Mouse (Mus musculus) liver, embryonic 18 days (tissue): ENCODE results near the gene Gal3st2b. TPM values are rescaled to one million over a fixed set of nuclear protein-coding genes. Genes with fewer than 3 reads are reported as not detected.

Experiments used
- polyA plus RNA-seq: library from polyadenylated mRNA; depleted of rRNA; stranded (reverse); fragments of >200 nt; gene quantifications from 2 replicates; pipeline ENCODE4 v1.2.3, GENCODE M21; 2012; rRNA removed

Gal3st2b gene
- 0.02 TPM in 1 of 2 replicates, not detected in the other for polyA plus RNA-seq

GRCm38 (mm10) chr1:93918011-93918410 is at the start of gene Gal3st2b:
Gene Gal3st2b (plus strand): TSS chr1:93918311.

GRCm38 (mm10) chr1:93990209-93990608 is 72.1 kb downstream of the Gal3st2b start, which contains the start of gene Gal3st2c:
Gene Gal3st2c (plus strand): TSS chr1:93990509.

Other genes with a start within 250 kb of the Gal3st2b start
- 2.7 and 3.5 TPM in 2 replicates for gene Bok, start 232.7 kb upstream of the Gal3st2b start, polyA plus RNA-seq
- 20.6 and 24.7 TPM in 2 replicates for gene Atg4b, start 166.8 kb upstream of the Gal3st2b start, polyA plus RNA-seq
- 9.9 and 10.5 TPM in 2 replicates for gene Thap4, start 163.4 kb upstream of the Gal3st2b start, polyA plus RNA-seq
- 74.8 and 75.7 TPM in 2 replicates for gene Dtymk, start 116.4 kb upstream of the Gal3st2b start, polyA plus RNA-seq
- 4.8 and 4.9 TPM in 2 replicates for gene Ing5, start 114.3 kb upstream of the Gal3st2b start, polyA plus RNA-seq
- gene D2hgdh, start 93.4 kb upstream of the Gal3st2b start, polyA plus RNA-seq = 7.7 and 7.8 TPM in 2 replicates
- gene Gal3st2, start 57.0 kb upstream of the Gal3st2b start, polyA plus RNA-seq = 0.12 and 0.13 TPM in 2 replicates
- not detected in 2 replicates for gene Gal3st2c, start 72.2 kb downstream of the Gal3st2b start, polyA plus RNA-seq
- gene Neu4, start 102.1 kb downstream of the Gal3st2b start, polyA plus RNA-seq = not detected in 2 replicates
- gene Pdcd1, start 134.2 kb downstream of the Gal3st2b start, polyA plus RNA-seq = 0.07 and 0.13 TPM in 2 replicates